Mouse (Mus musculus): Measurements from ENCODE around the gene Dus3l.

The Dus3l gene

DNA sequence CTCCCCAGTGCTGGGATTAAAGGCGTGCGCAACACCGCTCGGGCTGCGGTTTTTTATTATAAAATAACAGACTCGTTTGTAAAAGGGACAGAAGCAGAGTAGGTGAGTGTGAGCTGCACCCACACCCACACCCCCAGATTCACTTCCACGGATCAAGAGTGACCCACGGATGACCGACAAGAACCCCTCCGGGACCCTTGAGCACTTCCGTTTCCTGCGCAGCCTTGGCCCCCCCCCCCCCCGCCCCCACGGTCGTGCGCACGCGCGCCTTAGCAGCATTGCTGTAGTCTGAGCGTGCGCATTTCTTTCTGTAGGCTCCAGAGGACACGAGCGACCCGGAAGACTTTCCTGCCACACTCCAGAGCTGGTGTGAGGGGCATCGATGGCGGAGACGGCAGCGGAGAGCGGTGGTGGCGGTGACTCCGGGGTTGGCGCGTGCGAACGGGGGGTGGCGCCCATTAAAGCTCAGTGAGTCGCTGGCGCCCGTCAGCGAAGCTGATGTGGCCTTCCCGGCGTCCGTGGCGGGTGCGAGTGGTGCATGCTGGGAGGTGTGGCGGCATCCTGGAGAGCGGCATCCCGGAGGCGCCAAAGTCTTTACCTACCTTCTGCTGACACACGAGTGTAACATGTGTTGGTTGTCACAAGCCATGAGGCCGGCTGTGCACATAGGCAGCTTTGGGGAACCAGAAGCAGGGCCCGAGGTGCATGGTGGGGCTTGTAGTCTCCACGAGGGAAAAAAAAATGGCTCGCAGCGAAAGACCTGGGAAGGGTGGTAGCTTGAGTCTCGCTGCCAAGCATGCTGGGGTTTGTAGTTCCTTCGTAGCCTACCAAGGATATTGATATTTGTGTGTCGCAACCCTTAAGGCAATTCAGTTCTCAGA is at the start of gene Dus3l:
Gene Dus3l, plus strand, starts transcription at position 284 of the 881 bp plus-strand sequence.
- in situ Hi-C loops (cut with MboI, MseI) = no loop called here

DNA sequence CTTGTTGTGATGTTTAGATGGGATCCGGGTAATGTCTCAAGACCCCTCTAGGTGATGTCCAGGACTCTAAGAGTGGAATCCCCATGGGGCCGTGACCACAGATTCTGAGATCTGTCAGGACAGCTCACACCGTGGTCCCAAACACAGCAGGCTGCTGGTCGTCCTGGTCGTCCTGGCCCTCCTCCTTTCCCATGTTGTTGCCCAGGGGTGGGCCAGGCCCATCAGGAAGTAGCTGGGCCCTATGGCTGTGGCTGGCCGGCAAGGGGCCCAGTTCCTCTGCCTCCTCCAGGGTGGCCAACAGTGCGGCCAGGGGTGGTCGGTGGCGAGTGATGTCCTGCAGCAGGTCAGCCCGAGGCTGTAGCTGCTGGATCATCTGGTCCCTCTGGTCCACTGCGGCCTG is 49.2 kb upstream of the Dus3l start:
- in situ Hi-C loops (cut with MboI, MseI) = no loop called here

DNA sequence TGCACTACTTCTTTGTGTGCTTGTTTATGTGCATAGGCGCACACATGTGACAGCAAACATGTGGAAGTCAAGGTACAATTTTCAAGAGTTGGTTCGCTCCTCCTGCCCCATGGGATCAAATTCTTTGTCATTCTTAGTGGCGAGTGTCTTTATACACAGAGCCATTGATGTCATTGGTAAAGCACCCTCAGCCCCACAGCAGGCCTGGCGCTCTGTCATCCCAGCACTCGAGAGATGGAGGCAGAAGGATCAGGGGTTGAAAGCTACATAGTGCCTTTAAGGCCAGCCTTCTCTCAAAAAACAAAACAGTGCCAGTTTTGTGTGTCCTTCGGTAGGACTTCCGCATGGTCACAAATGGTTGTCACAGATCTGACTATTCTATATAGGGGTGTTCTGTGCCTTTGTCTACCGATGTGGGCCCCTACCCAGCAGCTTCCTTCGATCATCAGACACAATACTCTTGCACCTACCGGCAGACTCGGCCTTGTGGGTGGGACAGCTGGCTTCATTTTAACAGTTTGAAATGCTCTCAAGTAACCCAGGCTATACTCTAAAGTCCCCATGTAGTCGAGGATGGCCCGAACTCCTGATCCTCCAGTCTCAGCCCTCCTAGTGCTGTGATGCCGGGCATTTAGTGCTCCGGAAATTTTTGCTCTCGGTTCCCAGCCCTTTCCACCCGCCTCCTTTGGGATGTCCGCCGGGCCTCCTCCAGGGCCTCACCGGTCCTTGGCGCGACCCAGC is 48.5 kb upstream of the Dus3l start:
- in situ Hi-C loops (cut with MboI, MseI) = no loop called here

DNA sequence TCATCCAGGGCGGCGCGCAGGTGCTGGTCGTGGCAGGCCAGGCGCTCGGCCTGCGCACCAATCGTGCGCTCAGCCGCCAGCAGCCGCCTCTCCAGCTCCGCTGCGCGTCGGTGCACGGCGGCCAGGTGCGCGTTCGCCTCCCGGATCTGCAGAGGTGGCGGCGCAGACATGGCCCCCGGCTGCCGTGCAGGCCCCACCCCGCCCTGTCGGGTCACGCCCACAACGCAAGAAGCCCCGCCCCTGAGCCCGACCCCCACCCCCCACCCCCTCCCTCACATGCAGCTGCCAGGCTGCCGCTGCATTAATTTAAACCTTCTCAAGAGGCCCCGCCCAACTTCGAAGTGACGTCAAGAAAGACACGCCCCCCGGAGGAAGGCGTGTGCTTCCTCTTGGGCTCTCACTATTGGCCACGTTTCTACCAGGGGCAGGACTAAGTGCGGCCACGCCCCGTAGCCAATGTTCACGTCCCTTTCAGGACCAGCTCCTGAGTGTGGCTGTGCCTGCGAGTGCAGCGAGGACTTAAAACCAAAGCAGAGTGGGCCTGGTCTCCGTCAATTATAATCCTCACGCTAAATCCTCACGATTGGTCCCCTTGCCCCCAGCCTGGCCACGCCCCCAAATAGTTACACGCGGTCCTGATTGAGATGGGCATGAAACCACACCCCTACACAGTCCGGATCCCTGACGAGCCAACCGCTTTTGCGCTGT is 47.7 kb upstream of the Dus3l start:
- in situ Hi-C loops (cut with MboI, MseI) = no loop called here

DNA sequence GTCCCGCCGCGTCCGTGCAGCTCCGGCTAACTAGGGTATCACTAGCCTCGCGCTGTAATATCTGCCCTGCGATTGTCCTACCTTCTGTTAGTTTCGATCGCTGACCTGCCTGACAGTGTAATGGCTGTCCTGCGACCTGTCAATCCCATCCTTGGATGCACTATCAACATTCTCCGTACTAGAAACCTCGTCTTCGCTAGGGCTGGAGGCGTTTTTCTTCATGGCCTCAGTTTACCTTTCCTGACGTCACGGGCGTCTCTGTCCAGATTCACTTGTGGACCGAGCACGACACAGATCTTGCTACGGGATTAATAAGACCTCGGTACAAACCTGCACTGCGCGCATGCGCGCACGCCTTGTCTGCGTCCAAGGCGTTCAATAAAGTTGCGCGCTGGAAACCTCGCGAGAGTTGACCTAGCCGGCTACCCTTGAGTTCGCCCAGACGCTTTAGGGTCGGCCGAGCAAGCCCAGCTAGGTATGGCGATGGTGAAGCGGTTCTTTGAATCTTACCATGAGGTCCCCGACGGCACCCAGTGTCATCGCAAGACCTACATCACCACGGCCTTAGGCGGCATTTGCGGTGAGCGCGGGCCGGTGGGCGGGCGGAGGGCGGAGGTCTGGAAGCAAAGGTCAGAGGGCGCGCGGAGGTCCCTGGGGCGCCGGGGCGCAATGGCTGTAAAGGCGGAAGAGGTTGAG is 47.0 kb upstream of the Dus3l start, which contains the start of the genes Ndufa11 and Vmac:
Gene Ndufa11, plus strand, starts transcription at position 405 of the 696 bp plus-strand sequence.
Gene Vmac, minus strand, starts transcription at position 660 of the 696 bp plus-strand sequence.
- in situ Hi-C loops (cut with MboI, MseI) = no loop called here

DNA sequence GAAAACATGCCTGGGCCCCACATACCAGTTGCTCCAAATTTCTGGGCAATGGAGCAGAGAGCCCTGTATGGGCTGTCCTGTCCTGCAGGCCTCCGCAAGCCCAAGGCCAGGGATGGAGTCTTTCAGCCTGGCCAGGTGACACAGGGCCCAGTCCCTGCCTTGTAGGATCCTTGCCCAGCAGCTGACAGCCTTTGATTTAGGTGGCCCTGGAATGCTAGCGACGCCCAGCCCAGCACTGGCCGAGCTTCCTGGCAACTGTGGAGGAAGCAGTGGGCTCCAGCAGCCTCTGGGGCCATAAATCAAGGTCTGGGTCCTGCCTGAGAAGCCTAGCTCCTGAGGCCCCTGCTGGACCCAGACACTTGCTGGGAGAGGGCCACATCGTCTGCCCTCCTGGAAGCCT is 42.1 kb upstream of the Dus3l start:
- in situ Hi-C loops (cut with MboI, MseI) = no loop called here

DNA sequence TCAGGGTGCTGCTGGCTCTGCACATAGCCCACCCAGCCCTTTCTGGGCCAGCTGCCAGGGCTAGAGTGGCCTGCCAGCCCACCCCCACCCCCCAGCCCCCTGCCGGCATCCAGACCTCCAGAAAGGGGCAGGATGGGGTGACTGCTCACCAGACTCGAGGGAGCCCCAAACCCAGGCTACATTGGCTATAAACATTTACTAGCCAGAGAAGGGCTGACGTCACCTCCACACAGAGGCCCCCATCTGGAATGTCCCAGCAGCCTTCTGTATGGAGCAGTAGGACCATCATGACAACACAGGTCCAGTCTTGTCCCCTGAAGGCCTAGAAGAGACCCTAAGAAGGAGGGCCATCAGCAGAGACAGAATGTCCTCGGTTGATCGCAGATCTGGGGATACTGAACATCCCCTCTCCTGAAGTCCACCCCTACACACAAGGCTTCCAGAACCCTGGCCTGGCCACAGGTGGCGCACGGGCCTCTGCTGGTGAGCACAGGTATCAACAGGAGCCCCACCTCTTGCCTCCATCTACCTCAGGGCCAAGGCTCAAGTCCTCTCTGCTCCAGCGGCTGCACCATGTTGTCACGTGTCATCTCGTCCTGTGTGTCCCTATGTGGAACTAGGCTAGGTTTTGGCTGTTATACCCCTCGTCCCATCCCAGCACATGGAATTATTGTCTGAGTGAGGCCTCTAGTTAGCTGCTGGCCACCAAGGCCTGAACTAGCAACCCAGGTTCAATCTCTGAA is 41.0 kb upstream of the Dus3l start:
- in situ Hi-C loops (cut with MboI, MseI) = no loop called here

DNA sequence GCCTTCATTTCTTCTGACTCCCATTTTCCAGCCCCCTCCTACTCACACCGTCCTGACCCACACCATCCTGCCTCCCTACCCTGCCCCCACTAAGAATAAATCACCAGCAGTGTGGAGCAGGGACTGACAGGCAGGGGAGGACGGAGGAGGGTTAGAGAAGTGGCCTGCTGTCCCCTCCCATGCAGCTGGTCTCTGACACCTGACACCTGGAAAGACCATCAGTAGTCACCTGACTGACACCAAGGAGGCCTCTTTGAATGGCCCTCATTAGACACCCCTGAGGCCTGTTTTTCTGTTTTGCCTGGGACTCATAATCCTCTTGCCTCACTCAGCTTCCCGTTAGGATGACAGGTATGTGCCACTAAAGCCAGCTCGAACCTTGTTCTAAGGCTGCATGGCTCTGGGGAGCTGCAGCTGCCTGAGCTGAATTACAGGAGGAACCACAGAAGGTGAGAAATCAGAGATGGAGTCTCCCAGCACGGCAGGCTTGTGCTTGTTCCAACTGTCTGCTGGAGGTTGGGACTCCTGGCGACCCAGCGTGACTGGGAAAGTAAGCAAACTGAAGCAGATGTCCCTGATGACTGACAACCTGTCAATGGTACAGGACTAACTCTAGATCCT is 37.4 kb upstream of the Dus3l start:
- in situ Hi-C loops (cut with MboI, MseI) = no loop called here

DNA sequence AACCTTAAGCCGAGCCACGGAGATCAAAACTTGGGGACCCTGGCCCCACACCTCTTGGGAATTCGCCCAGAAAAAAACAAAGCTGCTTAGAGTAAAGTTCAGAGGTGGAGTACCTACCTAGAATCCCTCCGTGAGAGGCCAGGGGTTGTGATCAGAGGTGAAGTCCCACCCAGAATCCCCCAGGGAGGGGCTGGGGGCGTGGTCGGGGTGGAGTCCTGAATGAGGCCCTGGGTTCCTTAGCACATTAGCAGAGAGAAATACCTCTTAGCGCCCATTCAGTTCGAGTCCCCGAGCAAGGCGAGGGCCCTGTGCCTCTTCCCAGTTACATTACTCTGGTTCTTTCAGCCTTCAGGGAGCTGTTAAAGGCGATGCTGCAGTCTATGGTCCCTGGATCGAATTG is 36.9 kb upstream of the Dus3l start:
- in situ Hi-C loops (cut with MboI, MseI) = no loop called here

DNA sequence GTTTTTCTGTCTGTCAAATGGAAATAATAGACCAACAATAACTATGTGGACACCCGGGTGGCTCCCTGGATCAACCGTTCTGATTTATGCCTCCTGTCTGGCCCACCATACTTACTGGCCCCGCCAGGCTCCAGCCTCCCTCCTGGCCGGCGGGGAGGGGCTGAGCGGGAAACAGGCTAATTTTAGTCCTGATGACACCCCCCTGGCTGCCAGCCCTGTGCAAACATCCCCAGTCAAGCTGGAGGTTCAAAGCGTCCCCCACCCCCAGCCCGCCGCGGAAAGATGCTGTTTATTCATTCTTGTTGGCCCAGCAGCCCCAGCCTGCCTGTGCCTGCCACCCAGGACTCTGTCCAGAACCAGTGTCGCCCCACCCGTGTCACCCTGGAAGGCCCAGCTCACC is 36.4 kb upstream of the Dus3l start:
- in situ Hi-C loops (cut with MboI, MseI) = no loop called here

DNA sequence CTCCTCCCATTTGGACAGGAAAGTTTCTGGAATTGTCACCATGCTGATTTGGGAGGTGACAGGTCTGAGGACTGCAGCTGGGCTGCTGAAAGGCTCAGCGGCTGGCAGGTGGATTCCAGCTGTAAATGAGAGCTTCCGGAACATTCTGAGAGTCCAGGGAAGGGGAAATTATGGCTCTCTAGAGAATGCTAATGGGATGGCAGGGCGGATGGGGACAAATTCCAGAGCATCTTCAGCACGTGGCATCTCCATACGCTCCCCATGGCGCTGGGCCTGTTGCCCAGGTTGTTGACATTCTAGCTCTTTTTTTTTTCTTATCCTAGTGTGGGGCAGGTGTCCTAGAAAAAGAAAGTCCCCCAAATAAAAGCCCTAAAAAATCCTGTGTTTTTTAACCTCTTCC is 35.4 kb upstream of the Dus3l start:
- in situ Hi-C loops (cut with MboI, MseI) = no loop called here

DNA sequence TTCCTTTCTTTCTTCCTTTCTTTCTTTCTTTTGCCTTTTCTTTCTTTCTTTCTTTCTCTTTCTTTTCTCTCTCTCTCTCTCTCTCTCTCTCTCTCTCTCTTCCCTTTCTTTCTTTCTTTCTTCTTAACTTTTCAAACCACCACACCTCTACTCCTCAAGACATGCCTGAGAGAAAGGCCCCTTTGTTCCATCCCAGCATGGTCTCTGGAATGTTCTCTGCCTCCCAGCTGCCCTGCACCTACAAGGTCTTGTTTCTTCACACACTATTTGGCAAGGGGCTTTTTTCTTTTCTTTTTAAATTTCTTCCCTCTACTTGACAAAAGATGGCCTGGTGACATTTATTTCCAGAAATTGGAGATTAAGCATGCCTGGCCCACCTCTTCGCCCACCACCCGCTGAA is 34.9 kb upstream of the Dus3l start:
- in situ Hi-C loops (cut with MboI, MseI) = no loop called here

DNA sequence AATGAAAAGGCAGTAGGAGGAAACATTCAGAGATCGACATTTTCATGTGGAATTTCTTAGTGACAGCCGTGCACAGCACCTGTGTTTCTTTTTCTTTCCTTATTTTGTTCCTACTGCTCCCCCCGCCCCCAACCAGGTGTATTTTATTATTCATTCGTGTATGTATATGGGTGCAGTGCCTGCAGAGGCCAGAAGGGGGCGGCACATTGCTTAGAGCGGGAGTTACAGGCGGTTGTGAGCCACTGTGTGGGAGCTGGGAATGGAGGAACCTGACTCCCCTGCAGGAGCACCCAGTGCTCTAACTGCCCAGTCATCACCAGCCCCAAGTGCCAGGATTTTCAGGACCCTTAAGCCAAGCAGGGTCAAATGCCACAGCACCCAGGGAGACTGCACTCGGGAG is 28.0 kb upstream of the Dus3l start:
- in situ Hi-C loops (cut with MboI, MseI) = loop anchor here (5.0 kb wide), 1 partner anchor 101 kb away; no protein-coding TSS in a partner anchor

DNA sequence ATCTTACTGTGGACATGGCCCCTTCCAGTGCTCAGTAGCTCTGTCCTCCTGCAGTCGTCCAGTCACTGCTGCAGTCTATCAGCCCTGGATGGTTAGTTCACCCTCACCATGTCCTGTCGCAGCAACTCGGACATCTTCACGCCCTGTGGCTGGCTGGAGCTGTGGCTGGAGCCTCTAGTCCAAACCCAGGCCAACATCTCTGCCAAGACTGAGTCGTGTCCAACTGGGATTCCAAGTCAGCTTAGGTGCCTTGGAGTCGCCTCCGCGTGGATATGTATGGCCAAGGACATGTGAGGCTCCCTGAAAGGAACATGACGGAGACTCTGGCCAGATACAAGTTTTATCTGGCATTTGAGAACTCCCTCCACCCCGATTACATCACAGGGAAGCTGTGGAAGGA is 26.3 kb upstream of the Dus3l start:
- in situ Hi-C loops (cut with MboI, MseI) = loop anchor here (5.0 kb wide), 1 partner anchor 99 kb away; no protein-coding TSS in a partner anchor

DNA sequence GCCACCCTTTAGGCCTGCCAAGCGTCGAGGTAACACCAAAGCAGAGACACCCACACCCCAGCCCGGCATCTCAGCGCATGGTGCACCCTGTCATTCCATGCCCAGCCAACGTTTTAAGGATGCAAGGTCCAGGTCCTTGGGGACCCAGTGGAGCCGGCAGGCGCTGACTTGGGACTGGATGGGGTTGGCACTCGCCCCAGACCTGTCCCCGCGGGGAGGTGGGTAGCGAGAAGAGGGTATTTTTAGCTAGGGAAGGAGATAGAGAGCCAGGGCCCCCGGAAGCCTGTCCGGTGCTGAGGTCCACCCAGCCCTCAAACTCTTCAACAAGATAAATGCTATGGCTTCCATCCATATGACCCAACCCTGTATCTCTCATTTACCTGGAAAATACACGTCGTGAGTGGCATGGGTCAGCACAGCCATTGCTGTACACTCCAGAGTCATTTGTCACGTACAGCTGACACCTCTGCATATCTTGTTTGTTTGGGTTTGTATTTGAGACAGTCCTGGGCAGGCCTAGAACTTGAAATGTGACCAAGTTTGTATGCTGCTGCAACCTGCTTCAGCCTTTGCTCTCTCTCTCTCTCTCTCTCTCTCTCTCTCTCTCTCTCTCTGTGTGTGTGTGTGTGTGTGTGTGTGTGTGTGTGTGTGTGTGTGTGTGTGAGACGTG is 24.3 kb upstream of the Dus3l start:
- in situ Hi-C loops (cut with MboI, MseI) = no loop called here

DNA sequence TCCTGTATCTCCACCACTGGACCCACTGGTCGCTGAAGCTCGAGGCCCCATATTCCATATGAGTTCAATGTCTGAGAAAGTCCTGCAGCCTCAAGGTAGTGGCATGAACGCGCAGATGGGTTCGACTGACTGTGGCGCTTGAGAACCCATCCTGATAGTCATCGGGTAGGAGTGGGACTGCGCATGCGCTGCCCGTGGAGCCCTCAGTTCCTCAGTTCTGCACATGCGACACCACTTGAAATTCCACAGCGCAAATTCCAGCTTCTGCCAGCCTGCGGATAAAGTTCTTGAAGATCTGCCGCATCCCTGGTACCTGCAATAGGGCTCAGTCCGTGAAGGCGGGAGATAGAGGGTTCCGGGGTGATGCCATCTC is 23.8 kb upstream of the Dus3l start:
- in situ Hi-C loops (cut with MboI, MseI) = no loop called here

DNA sequence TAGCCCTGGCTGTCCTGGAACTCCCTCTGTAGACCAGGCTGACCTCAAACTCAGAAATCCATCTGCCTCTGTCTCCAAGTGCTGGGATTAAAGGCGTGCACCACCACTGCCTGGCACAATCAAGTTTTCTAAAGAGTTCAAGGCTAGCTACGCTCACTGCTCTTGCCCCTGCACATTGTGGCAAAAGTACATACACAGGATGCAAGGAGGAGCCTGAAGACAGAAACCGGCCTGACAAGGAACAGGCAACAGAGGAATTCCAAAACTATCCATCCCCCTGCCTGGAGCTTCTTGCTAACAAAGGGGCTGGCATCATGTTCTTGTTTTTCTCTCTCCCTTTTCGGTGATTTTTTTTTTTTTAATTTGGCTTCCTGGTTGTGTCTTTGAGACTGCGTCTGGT is 20.4 kb upstream of the Dus3l start:
- in situ Hi-C loops (cut with MboI, MseI) = no loop called here

DNA sequence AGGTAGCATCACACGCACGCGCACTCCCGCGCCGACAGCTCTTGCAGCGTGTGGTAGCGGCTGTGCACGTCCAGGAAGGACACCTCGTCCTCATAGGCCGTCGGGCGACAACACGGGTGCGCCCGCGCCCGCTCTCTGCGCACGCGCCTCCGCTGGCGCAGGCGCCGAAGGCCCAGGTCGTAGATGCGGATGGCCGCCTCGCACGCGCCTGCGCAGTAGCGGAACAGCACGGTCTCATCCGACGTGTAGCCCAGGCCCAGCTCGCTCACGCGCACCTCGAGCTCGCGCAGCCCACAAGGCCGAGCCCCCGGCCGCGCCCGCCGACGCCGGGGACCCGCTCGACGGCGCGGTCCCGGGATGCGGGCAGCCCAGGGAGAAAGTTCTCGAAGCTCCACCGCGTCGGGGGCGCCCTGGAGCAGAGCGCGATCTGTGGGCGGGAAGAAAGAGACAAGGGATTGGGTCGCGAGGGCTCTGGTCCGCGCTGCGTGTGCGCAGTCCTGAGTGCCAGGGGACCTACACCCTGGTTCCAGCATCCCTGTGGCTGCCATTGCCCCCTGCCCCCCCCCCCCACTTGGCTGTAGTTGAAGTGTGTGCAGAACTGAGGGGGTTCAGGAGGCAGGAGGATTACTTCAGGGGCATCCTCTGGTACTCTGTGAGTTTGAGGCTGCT is 13.0 kb upstream of the Dus3l start:
- in situ Hi-C loops (cut with MboI, MseI) = no loop called here

DNA sequence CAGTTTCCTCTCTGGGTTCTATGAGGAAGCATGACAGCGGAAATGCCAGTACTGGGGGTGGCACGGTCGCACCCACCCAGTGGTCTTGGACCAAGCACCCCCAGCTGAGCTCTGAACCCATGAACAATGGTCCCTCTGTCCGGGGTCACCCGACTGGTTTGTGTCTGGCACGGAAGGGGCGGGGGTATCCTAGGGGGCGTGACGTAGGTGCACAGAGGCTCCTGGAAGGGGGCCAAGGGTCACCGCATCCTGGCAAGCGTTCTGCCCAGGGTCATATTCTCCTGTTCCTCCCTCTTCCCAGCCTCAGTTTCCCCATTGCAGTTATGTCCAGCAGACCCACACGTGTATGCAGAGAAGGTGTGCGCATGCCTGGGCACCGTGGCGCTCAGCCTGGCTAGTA is 11.1 kb upstream of the Dus3l start:
- in situ Hi-C loops (cut with MboI, MseI) = no loop called here
